Mouse (Mus musculus) layer of hippocampus, adult 2 months (tissue): Measurements from ENCODE around the gene Nsun2. TPM values are rescaled to one million over a fixed set of nuclear protein-coding genes. Genes with fewer than 3 reads are reported as not detected.
"Not testable (repeated sequence)": the region's sequence is repeated elsewhere in the genome, so short reads cannot be mapped to it uniquely, and the experiment has no call there.

Source experiments
- DNase-seq, 2 experiments: peaks; one replicate each; pipeline ENCODE4 v3.0.0; 2022; ENCODE audit warnings: low spot score in 2 of 2
- H3K27ac ChIP-seq: fragments of 200-600 bp; 2 replicates; pipeline ENCODE4 v1.8.1; 2022
- H3K4me3 ChIP-seq: fragments of 200-600 bp; 2 replicates; pipeline ENCODE4 v1.8.1; 2022; ENCODE audit warnings: mild to moderate bottlenecking
- CTCF ChIP-seq: fragments of 200-600 bp; conservative IDR thresholded peaks from 2 replicates; pipeline ENCODE4 v1.8.1; 2022; ENCODE audit warnings: antibody characterized with exemption, mild to moderate bottlenecking, moderate library complexity
- total RNA-seq, 2 experiments: library from RNA; stranded (reverse); gene quantifications; 2 replicates each; pipeline ENCODE4 v1.2.3; 2021

Nsun2 gene
- total RNA-seq, 2 experiments from 2014 or later = 99.2 to 99.8 TPM

- no peak for TF ChIP-seq CTCF
These were observed 57.8 kb downstream of the Nsun2 start for GRCm38 (mm10) chr13:69591338-69591737.

GRCm38 (mm10) chr13:69592226-69592625 lies 58.7 kb downstream of the Nsun2 start:
- no peak overlapping the region for H3K27ac ChIP-seq
- no peak for DNase-seq
- no peak for TF ChIP-seq CTCF

More at GRCm38 (mm10) chr13:69591338-69591737, 57.8 kb downstream of the Nsun2 start:
- DNase-seq = no peak
- Histone ChIP-seq H3K4me3 (no peak overlapping the region), H3K27ac (no peak overlapping the region)

GRCm38 (mm10) chr13:69593453-69593852 lies 59.9 kb downstream of the Nsun2 start:
- Histone ChIP-seq H3K4me3 (no peak overlapping the region), H3K27ac (no peak overlapping the region)
- no peak for DNase-seq
- TF ChIP-seq CTCF = no peak

More at GRCm38 (mm10) chr13:69592226-69592625, 58.7 kb downstream of the Nsun2 start:
- no peak overlapping the region for H3K4me3 ChIP-seq

- TF ChIP-seq CTCF = no peak
- H3K4me3 ChIP-seq = no peak overlapping the region
- no peak overlapping the region for H3K27ac ChIP-seq
- DNase-seq = no peak
These were observed 61.2 kb downstream of the Nsun2 start for GRCm38 (mm10) chr13:69594577-69595256.

GRCm38 (mm10) chr13:69595911-69596310 lies 62.4 kb downstream of the Nsun2 start:
- Histone ChIP-seq H3K27ac (no peak overlapping the region), H3K4me3 (no peak overlapping the region)
- no peak for DNase-seq
- TF ChIP-seq CTCF = no peak

- Histone ChIP-seq H3K4me3 (no peak overlapping the region), H3K27ac (no peak overlapping the region)
- TF ChIP-seq CTCF = no peak
- DNase-seq = no peak
These were observed 63.0 kb downstream of the Nsun2 start for GRCm38 (mm10) chr13:69596515-69596914.

GRCm38 (mm10) chr13:69598867-69599266 lies 65.3 kb downstream of the Nsun2 start:
- no peak for TF ChIP-seq CTCF
- H3K4me3 ChIP-seq = no peak overlapping the region
- no peak overlapping the region for H3K27ac ChIP-seq
- DNase-seq = no peak

GRCm38 (mm10) chr13:69600863-69601262 lies 67.3 kb downstream of the Nsun2 start:
- DNase-seq, H3K4me3 ChIP-seq, H3K27ac ChIP-seq: not testable (repeated sequence)

GRCm38 (mm10) chr13:69601321-69601720 lies 67.8 kb downstream of the Nsun2 start:
- DNase-seq = no peak
- no peak for TF ChIP-seq CTCF
- Histone ChIP-seq H3K4me3 (no peak overlapping the region), H3K27ac (no peak overlapping the region)

- Histone ChIP-seq H3K27ac (no peak overlapping the region), H3K4me3 (no peak overlapping the region)
- DNase-seq = no peak
- no peak for TF ChIP-seq CTCF
These were observed 71.1 kb downstream of the Nsun2 start for GRCm38 (mm10) chr13:69604670-69605069.

- H3K27ac ChIP-seq = no peak overlapping the region
- no peak overlapping the region for H3K4me3 ChIP-seq
- TF ChIP-seq CTCF = no peak
- DNase-seq = no peak
These were observed 75.2 kb downstream of the Nsun2 start for GRCm38 (mm10) chr13:69608734-69609133.

GRCm38 (mm10) chr13:69610751-69611397 lies 77.3 kb downstream of the Nsun2 start:
- no peak for TF ChIP-seq CTCF
- Histone ChIP-seq H3K4me3 (peak overlapping the region; percentile 97), H3K27ac (peak overlapping the region; percentile 43; the same call in 1 of the 2 replicates)
- DNase-seq = peak; percentile 15 to 31

- peak within 1 kb of the TSS; percentile 99 for H3K27ac ChIP-seq
- TF ChIP-seq CTCF = peak; percentile 12; the same call in 1 of the 2 replicates
- H3K4me3 ChIP-seq = peak within 1 kb of the TSS; percentile 97
- peak; percentile 98 to 99 for DNase-seq
These were observed 78.0 kb downstream of the Nsun2 start, which contains the start of gene Srd5a1 for GRCm38 (mm10) chr13:69611398-69612174. Gene Srd5a1, minus strand, starts transcription at chr13:69611442.
